Mouse (Mus musculus): ENCODE measurements at regions not wholly inside any gene's neighbourhood (a gene's known extent, or its start where the extent isn't known, plus 50 kb on each side); places are given as distances from the start of the nearest gene placed in this dataset.
A peak's percentile ranks its signal among the peaks of the same experiment; 100 is the strongest.

DNA sequence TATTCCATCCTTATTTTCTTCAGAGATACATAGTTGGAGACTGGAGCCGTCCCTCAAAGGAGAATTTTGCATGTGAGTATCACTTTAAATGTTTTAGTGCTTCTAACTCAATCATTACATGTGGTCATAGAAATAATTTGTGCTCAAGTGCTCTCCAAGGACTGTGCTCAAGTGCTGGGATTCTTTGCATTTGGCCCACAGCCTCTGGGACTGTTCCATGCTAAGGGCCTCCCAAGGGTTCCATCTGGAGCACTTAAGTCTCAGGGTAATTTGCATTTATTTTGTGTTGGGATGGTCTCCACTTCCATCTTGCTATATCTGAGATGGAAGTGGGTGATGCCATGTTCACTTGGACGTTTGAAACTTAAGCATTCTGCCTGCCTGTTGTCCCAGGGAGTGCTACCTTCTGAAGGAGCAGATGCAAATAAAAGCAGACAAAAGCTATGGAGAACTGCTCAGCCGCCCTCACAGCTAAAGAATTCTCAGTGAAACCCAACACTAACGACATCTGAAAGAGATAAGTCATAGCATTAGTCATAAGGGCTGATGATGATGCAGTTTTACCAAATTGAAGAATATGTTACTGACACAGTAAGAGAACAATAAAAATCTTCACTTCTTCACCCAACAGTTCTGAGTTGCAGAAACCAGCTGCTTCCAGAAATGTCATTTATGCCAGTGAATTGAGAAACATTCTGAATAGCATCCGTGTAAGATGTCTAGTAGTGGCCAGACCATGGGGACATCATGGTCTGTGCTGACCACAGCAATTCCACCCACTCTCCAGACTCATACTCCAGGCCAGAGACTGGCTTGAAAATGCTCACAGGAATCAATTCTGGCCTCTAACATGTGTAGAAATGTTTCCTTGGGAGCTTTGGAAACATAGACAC, 237.4 kb upstream of the Tbx18 start:
- Histone ChIP-seq H3K4me1 (peaks cover 30% of the 10 kb centered on the region), H3K27ac (no peak overlapping the region), H3K4me3 (no peak overlapping the region), H3K27me3 (ENCODE audit: low read depth, poor library complexity, severe bottlenecking) (no peaks in the 10 kb centered on the region), H3K36me3 (no peaks in the 10 kb centered on the region), H3K9me3 (replicated peaks) (no peaks in the 10 kb centered on the region)
- no peak for DNase-seq (ENCODE audit: low spot score)
- 70% methylated on average over 5 of the region's 5 CpGs for WGBS

DNA sequence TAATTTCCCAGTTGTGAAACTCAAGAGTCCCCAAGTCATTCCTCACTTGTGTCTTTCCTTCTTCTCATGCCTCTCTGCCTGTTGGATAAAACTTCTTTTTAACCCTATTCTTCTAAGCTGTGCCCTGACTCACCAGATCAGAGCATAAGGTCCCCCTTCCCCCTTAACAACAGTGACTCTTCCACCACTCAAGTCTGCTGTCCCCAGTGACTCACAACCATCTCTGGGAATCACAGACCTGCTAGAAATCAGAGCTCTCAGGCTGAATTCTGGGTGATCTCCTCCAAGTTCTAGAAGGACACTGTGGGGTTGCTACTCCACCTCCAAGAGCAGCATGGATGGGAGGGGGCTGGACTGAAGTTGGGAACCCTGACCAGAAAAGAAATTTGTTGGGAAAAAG, 239.5 kb upstream of the Tbx18 start:
- no peak for DNase-seq (ENCODE audit: low spot score)
- no peak overlapping the region for H3K27ac ChIP-seq

GRCm38 (mm10) chr9:87971791-87972190, 240.7 kb upstream of the Tbx18 start:
- DNase-seq (ENCODE audit: low spot score), result no peak
- 0 out of 2 replicates have a peak, but pooled peaks cover 5% of the 10 kb centered on the region for H3K4me1 ChIP-seq
- no peak overlapping the region for H3K27ac ChIP-seq
- H3K4me3 ChIP-seq, result no peak overlapping the region
- no peaks in the 10 kb centered on the region for H3K9me3 ChIP-seq (replicated peaks)
- 95% methylated on average over 3 of the region's 3 CpGs for WGBS
- H3K36me3 ChIP-seq, result no peaks in the 10 kb centered on the region
- peaks cover 11% of the 10 kb centered on the region; the same call in 1 of the 2 replicates for H3K27me3 ChIP-seq (ENCODE audit: low read depth, poor library complexity, severe bottlenecking)

More for the DNA sequence above, 239.5 kb upstream of the Tbx18 start:
- Histone ChIP-seq H3K27me3 (ENCODE audit: low read depth, poor library complexity, severe bottlenecking) (peaks cover 7% of the 10 kb centered on the region; the same call in 1 of the 2 replicates), H3K9me3 (replicated peaks) (no peaks in the 10 kb centered on the region), H3K4me3 (no peak overlapping the region), H3K36me3 (no peaks in the 10 kb centered on the region), H3K4me1 (peaks cover 12% of the 10 kb centered on the region)

DNA sequence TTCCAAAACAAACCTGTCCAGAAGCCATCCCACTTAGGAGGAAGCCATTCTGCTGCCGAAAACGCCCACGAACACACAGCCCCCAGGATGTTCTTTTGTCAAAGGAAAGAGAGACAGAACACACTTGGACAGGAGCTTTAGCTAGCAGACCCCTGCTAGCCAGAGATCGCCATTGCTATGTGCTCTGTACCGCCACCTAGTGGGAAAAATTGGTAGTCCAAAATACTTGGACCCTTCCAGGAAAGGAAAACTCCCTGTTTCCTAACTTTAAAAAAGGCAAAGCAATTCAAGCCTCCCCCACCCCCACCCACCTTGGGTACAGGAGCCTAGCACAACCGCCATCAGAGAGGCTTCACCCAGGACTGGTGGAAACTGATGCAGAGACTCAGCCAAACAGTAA, 242.5 kb upstream of the Tbx18 start:
- Histone ChIP-seq H3K27ac (no peak overlapping the region), H3K9me3 (replicated peaks) (no peaks in the 10 kb centered on the region), H3K36me3 (no peaks in the 10 kb centered on the region), H3K27me3 (ENCODE audit: low read depth, poor library complexity, severe bottlenecking) (peaks cover 17% of the 10 kb centered on the region; the same call in 1 of the 2 replicates), H3K4me1 (0 out of 2 replicates have a peak, but pooled peaks cover 5% of the 10 kb centered on the region), H3K4me3 (no peak overlapping the region)
- 48% methylated on average over 6 of the region's 6 CpGs for WGBS
- DNase-seq (ENCODE audit: low spot score), result peak; percentile 48

GRCm38 (mm10) chr9:87984910-87985309, 253.8 kb upstream of the Tbx18 start:
- DNase-seq (ENCODE audit: low spot score), result peak; percentile 74
- no peak overlapping the region for H3K4me3 ChIP-seq
- peak overlapping the region; percentile 53; the same call in 1 of the 2 replicates for H3K27ac ChIP-seq
- H3K36me3 ChIP-seq, result no peaks in the 10 kb centered on the region
- 29% methylated on average over 3 of the region's 3 CpGs for WGBS
- no peaks in the 10 kb centered on the region for H3K9me3 ChIP-seq (replicated peaks)
- H3K4me1 ChIP-seq, result peaks cover 34% of the 10 kb centered on the region
- peaks cover 8% of the 10 kb centered on the region; the same call in 1 of the 2 replicates for H3K27me3 ChIP-seq (ENCODE audit: low read depth, poor library complexity, severe bottlenecking)

- Histone ChIP-seq H3K27ac (no peak overlapping the region), H3K4me1 (peaks cover 34% of the 10 kb centered on the region), H3K4me3 (no peak overlapping the region), H3K36me3 (no peaks in the 10 kb centered on the region), H3K9me3 (replicated peaks) (no peaks in the 10 kb centered on the region), H3K27me3 (ENCODE audit: low read depth, poor library complexity, severe bottlenecking) (peaks cover 3% of the 10 kb centered on the region; the same call in 1 of the 2 replicates)
- DNase-seq (ENCODE audit: low spot score), result no peak
- WGBS, result 26% methylated on average over 4 of the region's 4 CpGs
Observed at GRCm38 (mm10) chr9:87985439-87985838, 254.4 kb upstream of the Tbx18 start.

DNA sequence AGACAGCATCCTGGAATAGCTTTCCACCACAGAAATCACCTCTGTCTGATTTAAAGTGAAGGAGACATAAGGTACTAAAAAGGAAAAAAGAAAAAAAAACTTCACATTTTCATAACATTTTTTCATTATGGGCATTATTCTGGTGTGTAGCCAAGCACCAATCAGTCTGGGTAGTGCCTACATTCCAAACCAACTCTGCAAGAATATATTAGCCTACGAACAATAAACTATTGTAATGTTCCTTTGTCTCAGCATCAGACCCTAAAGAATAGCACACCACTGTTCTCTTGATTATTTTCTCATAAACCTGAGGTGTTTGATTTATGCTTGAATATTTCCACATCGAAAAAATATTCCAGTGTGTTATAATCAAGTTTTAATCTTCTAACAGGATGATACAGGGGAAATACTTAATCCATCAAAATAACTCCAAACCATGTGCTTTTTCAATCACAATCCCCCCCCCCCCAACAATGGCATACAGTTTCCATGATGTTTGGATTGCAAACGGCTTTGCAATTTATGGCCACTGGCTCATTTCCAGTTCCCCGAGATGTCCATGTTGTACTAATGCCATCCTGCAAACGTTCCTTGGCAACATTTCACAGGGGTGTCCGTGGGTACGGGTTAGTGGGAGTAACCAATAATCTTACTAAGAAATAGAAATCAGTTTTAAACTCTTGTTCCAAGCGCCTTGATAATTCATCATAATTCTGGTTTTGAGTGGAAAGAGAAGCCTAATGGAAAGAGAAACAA, 275.1 kb upstream of the Tbx18 start:
- WGBS, result 89% methylated on average over 8 of the region's 8 CpGs
- Histone ChIP-seq H3K27me3 (ENCODE audit: low read depth, poor library complexity, severe bottlenecking) (no peaks in the 10 kb centered on the region), H3K4me3 (no peak overlapping the region), H3K36me3 (no peaks in the 10 kb centered on the region), H3K9me3 (replicated peaks) (no peaks in the 10 kb centered on the region), H3K4me1 (no peaks in the 10 kb centered on the region), H3K27ac (no peak overlapping the region)
- DNase-seq (ENCODE audit: low spot score), result no peak

DNA sequence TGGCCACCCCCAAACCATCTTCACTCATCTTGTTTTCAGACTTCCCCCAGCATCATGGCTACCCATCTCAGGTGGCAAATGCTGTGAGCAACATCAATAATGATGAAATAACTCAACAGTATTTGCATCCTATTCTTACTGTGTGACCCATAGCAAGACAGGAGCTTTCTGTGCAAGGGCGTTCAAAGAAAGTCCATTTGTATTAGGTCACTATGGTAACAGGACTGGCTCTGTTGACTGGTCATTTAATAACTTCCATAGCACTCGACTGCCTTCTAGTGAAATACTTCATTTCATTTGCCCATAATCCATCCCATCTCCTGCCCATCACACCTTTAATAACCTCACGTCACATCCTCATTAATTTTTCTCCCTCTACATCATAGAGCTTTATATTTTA, 292.7 kb upstream of the Tbx18 start:
- H3K4me1 ChIP-seq, result peaks cover 22% of the 10 kb centered on the region
- 44% methylated on average over 3 of the region's 3 CpGs for WGBS
- no peak for DNase-seq (ENCODE audit: low spot score)

DNA sequence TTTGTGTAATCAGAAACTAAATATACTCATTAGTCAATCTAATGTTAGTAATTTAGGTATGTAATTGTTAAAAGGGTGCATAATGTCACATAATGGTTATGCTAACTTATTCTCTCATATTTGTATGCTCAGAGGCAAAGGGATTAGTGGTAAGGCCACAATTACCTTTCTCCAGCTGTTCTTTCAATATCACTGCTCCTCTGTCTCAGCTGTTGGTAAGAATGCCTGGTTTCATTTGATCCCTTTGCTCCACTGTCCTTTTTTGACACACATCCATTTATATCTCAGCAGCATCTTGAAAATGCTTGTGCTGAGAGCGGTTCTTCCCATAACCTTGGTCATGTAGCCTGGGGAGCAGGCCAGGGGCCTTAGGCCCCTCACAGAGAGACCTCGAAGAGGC, 294.9 kb upstream of the Tbx18 start:
- Histone ChIP-seq H3K27ac (no peak overlapping the region), H3K9me3 (replicated peaks) (no peaks in the 10 kb centered on the region)
- WGBS, result 75% methylated on average over 2 of the region's 2 CpGs

More for the DNA sequence above, 292.7 kb upstream of the Tbx18 start:
- Histone ChIP-seq H3K36me3 (no peaks in the 10 kb centered on the region), H3K27me3 (ENCODE audit: low read depth, poor library complexity, severe bottlenecking) (no peaks in the 10 kb centered on the region), H3K27ac (peak overlapping the region; percentile 43; the same call in 1 of the 2 replicates), H3K9me3 (replicated peaks) (no peaks in the 10 kb centered on the region), H3K4me3 (no peak overlapping the region)

DNA sequence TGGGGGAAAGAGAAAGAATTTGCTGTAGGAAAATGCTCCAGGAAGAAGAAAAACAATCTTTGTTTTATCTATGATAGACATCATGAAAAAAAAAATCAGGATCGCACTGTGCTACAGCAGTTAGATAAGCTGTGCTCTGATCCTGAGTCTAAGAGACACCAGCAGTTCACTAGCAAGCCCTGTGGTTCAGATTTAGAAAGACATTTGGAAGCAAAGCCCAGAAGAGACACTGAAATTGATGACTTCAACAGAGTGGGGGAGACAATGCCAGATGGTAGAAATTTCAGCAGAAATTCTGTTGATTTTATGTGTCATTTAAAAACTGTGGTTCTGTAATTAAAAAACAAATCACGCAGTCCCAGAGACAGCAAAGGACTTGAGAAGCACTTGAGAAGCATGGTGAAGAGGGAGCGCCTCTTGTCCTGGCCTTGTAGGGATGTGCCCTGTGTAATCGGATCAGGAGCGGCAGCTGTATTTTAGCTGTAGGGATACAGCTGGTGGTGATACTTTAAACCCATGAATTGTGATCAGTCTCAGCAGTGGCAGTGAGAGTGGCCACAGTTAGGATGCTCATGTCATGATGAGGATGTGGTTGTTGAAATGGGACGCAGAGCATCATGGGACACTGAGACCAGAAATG, 296.4 kb upstream of the Nt5e start:
- no peak overlapping the region for H3K4me3 ChIP-seq
- DNase-seq (ENCODE audit: low spot score), result no peak
- no peaks in the 10 kb centered on the region for H3K27me3 ChIP-seq (ENCODE audit: low read depth, poor library complexity, severe bottlenecking)
- no peaks in the 10 kb centered on the region for H3K36me3 ChIP-seq
- H3K9me3 ChIP-seq (replicated peaks), result no peaks in the 10 kb centered on the region
- H3K27ac ChIP-seq, result no peak overlapping the region
- H3K4me1 ChIP-seq, result peaks cover 8% of the 10 kb centered on the region; the same call in 1 of the 2 replicates
- WGBS, result 88% methylated on average over 6 of the region's 6 CpGs

More for the DNA sequence above, 294.9 kb upstream of the Tbx18 start:
- no peaks in the 10 kb centered on the region for H3K36me3 ChIP-seq
- H3K27me3 ChIP-seq (ENCODE audit: low read depth, poor library complexity, severe bottlenecking), result no peaks in the 10 kb centered on the region
- no peak for DNase-seq (ENCODE audit: low spot score)
- H3K4me1 ChIP-seq, result peaks cover 26% of the 10 kb centered on the region
- no peak overlapping the region for H3K4me3 ChIP-seq

DNA sequence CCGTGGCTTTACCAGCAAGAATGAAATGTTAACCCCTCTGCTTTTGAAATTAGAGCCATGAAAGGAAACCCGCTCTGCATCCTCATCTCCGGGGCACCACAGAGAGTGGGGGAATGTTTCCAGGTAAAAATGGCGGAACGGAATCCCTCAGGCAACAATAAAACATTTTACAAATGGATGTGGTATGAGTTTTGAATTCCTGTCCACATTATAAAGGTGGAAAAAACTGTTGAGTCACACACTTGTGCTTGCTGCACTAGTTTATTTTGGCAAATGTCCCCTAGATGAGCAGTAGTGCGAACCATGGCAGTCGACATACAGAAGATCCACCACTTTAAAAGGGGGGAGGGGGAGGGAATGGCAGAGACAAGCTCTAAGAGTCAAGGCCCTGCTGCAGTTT, 289.4 kb upstream of the Nt5e start:
- Histone ChIP-seq H3K36me3 (no peaks in the 10 kb centered on the region), H3K4me3 (no peak overlapping the region), H3K27ac (no peak overlapping the region), H3K4me1 (peaks cover 3% of the 10 kb centered on the region; the same call in 1 of the 2 replicates), H3K27me3 (ENCODE audit: low read depth, poor library complexity, severe bottlenecking) (no peaks in the 10 kb centered on the region), H3K9me3 (replicated peaks) (no peaks in the 10 kb centered on the region)
- 89% methylated on average over 7 of the region's 7 CpGs for WGBS
- no peak for DNase-seq (ENCODE audit: low spot score)

DNA sequence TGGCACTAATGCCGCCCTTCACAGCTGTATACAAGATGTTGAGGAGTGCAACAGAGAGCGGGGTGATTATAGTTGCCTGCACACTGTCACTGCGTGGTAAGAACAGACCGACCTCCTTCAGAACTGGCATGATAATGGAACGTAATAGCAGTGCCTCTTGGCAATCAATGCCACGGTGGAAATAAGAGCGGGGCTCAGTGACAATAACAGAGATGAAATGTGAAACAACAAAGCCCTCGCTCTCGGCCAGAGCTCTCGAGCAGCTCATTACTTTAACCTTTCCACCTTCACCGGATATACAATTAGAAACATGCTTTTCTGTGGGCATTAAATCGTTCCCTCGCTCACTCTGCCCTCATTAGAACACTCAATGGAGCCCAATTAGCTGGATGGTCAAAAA, 277.7 kb upstream of the Nt5e start:
- Histone ChIP-seq H3K36me3 (no peaks in the 10 kb centered on the region), H3K9me3 (replicated peaks) (no peaks in the 10 kb centered on the region), H3K4me3 (peak overlapping the region; percentile 28; the same call in 1 of the 2 replicates), H3K4me1 (peaks cover 56% of the 10 kb centered on the region), H3K27me3 (ENCODE audit: low read depth, poor library complexity, severe bottlenecking) (0 out of 2 replicates have a peak, but pooled peaks cover 2% of the 10 kb centered on the region), H3K27ac (peak overlapping the region; percentile 83)
- WGBS, result 16% methylated on average over 13 of the region's 13 CpGs
- DNase-seq (ENCODE audit: low spot score), result peak; percentile 59

Data from limb, embryonic 10.5 days (tissue).